Mouse (Mus musculus): ENCODE results near the gene 2510039O18Rik.

The 2510039O18Rik gene

DNA sequence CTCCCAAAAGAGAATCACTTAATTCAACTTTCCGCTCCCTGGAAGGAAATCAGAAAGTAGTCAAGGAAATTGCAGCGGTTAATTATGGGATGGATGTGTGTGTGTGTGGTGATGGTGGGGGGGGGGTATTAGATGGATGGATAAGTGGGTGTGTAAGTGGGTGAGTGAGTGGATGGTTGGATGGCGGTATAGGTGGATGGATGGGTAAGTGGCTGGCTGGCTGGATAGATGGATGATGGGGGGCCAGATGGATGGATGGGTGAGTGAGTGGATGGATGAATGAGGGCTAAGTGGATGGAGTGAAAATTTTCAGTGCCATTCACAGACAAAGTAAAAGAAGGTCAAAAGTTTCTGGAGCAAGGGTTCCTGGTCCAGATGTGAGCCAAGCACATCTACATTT, 3.7 kb upstream of the 2510039O18Rik start:
- no peak for DNase-seq (ENCODE audit: low read depth, low spot score)

DNA sequence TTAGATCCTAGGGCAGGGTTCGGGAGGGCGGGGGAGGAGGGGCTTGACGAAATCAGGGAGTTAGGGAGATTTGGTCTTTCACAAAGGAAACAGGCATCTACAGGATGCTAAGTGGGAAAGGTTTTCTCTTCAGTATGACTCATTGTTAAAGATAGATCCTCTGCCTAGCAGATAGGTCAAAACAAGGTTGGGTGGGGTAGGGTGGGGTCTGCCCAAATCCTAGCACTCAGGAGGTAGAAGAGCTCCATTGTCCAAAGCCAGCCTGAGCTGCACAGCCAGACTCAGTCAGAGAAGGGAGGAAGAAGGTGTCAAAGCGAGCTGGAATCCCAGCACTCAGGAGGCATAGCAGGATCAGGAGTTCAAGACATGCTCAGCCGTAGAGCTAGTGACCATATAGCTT, 3.2 kb upstream of the 2510039O18Rik start:
- no peak for DNase-seq (ENCODE audit: low read depth, low spot score)

DNA sequence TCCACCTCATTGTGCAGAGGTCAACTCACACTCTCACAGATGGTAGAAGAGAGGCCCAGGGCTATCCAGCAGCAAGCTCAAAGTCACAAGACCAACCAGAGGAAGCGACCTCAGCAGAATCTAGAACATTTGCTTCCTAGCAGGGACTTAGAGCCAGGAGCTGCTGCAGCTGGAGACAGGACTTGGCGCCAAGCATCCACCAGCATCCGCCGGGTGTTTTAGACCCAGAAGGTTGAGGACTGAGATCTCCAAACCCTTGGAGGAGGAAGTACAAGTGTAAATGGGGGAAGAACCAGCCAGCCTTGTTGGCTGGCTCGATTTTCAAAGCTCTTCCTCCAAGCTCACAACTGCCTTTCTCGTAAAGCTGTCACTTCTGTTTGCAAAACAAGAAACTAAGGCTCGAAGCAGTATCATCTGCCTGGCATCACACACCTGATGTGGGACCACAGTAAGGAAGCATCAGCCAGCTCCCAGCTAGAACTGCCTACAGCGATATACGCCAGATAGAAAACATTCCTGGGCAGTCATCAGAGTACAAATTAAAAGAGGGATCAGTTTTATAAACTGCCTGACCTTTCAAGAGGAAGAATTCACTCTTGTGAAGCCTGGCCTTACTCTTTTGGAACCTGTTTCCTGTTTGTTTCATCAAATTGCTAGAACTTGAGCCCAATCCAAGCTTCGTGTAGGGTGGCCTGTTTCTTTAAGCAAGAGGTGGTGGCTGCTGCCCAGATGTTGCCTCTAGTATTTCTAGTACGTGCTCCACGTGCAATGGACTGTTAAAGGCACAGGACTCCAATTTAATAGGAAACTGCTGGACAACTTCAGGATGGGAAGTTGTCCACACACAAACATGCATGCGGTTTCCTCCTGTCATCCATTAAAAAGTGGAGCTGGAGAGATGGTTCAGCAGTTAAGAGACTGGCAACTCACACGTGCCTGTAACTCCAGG, 2.3 kb upstream of the 2510039O18Rik start:
- DNase-seq (ENCODE audit: low read depth, low spot score), result no peak

DNA sequence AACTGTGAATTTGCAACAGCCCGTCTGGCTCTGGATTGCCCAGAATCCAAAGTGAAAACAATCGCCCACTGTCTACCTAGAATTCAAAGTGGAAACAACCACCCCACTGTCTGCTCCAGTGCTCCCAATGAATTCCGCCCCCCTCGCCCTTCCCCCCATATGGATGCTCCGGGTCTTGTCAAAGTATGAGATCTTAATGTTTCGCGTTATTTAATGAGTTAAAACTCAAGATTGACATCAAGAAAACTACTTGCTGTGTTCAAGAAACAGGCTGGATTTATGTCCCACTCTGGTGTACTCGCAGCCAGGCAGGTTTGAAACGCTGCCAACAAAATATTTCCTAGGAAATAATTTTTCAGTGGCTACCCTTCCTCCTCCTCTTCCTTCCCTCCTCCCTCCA, 584 bp upstream of the 2510039O18Rik start:
- DNase-seq (ENCODE audit: low read depth, low spot score), result no peak

DNA sequence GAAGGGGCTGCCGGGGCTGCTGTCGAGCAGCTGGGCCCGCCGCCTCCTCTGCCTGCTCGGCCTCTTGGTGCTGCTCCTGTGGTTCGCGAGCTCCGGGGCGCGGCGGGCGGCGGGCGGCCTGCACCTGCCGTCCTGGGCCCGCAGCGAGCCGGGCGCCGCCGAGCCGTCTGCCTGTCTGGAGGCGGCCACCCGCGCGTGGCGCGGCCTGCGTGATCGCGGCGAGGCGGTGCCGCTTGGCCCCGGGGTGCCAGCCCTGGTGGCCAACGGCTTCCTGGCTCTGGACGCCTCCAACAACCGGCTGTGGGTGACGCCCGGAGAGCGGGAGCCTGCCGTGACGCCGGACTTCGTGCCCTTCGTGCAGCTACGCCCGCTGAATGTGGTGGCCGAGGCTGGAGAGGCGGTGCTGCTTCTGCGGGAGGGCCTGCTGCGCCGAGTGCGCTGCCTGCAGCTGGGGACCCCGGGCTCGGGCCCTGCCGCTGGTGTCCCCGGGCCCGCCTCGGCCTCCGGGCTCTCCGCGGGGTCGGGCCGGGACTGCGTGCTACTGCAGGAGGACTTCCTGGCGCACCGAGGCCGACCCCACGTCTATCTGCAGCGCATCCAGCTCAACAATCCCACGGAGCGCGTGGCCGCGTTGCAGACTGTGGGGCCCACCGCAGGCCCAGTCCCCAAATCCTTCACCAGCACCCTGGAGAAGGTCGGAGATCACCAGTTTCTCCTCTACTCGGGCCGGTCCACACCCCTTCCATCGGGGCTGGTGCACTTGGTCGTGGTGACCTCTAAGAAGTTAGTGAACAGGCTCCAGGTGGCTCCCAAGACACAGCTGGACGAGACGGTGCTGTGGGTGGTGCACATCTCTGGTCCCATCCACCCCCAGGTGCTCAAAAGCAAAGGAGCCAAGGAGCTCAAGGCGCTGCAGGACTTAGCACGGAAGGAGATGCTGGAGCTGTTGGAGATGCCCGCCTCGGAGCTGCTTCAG, 638 bp downstream of the 2510039O18Rik start:
- peak; percentile 27 for DNase-seq (ENCODE audit: low read depth, low spot score)

DNA sequence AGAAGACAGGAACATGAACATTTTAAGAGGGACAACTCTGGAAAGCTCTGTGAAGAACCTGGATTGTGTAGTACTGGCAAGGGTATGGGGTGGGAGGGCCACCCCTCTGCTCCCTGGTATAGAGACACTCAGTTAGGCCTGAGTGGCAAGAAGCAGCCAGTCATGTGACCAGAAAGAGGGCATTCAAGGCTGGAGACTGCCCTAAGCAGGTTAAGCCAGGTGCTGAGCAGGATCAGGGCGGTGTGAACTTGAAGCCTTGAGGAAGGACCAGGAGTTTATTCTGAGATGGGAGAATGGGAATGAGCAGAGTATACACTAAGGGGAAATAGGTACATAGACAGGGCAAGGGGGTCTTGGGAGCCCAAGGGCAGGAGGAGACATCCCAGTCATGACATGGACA, 2.3 kb downstream of the 2510039O18Rik start:
- DNase-seq (ENCODE audit: low read depth, low spot score), result no peak

DNA sequence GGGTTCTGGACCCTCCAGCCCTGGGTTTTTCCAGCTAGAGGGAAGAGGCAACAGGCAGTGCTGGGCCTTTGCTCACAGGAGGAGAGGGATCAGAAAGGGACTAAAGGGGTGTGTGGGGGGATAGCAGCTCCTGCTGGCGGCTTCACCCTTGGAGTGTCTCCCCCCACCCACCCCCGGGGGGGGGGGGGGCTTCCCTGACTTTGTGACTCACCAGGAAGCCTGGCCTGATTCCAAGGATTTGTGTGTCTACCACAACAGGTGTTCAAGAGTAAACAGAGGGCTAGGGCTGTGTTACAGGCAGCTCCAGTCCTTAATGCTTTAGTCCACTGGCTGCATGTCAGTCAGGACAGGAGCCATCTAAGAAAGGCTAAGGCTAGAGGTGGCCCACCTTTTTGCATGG, 6.8 kb downstream of the 2510039O18Rik start:
- DNase-seq (ENCODE audit: low read depth, low spot score), result no peak

DNA sequence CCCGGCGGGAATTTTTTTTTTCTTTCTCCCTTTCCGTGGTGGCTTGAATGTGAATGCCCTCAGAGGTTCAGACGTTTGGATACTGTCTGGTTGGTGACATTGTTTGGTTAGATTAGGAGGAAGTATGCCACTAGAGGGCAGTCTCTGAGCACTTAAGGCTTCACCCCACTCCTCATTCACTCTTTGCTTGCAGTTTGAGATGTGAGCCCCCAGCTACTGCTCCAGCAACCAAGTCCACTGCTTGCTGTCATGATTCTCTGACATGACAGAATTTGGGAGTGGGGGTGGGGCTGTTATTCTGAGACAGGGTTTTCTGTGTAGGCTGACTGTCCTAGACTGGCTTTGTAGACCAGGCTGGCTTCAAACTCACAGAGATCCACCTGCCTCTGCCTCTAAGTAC, 12.9 kb downstream of the 2510039O18Rik start:
- no peak for DNase-seq (ENCODE audit: low read depth, low spot score)

DNA sequence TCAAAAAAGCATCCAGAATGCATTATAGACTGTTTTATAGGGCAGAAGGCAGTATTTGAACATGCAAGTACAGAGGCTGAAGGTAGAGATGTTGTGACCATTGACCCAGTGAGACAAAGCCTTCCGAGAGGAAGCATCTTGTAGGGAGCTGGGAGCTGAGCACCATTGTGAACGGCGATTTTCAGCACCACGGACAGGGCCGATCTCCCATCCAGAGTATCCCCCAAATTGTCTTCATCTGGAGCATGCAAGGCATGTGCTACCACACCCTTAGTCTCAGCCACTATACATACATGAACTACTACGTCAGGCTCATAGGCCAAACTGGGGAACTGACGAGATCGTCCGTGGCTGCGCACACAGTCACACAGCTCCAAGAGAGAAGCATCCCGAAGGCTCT, 16.4 kb downstream of the 2510039O18Rik start:
- DNase-seq (ENCODE audit: low read depth, low spot score), result no peak

DNA sequence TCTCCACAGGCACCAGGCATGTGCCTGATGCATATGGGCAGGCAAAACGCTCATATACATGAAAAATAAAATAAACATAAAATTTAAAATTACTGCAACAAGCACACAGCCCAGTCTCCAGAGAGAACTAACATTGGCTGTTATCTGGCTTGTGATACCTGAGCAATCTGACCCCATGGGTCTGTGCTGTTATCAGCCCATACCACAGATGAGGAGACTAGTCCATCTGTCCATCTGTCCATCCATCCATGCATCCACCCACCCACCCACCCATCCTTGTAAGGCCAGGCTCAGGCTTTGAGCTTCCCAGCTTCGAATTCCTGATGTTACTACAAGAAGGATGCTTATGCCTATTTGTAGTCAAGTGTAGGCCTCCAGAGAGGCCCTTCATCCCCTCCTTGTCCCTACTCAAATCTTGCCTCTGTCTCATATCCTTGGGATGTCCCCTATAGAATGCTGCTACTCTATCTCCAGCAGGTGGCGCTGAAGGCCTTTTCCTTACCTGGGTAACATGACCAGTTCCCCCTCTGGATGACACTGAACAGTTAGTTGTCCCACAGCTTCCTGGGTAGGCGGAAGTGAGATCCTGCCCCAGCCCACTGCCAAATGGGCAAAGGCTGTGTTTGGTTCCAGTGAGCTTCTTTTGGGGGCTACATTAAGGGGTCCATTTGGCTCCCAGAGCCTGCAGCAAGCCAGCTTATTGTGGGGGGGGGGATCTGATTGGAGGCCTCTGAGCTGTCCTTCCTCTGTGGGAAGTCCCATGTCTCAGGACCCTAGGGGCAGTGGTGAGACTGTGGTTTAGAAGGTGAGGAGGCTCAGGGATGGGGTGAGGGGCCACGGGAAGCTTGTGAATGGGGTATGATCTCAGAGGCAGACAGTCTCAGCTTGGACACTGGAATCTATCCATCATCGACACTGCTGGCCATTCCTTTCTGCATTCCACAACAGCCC, 19.5 kb downstream of the 2510039O18Rik start:
- DNase-seq (ENCODE audit: low read depth, low spot score), result peak; percentile 52

DNA sequence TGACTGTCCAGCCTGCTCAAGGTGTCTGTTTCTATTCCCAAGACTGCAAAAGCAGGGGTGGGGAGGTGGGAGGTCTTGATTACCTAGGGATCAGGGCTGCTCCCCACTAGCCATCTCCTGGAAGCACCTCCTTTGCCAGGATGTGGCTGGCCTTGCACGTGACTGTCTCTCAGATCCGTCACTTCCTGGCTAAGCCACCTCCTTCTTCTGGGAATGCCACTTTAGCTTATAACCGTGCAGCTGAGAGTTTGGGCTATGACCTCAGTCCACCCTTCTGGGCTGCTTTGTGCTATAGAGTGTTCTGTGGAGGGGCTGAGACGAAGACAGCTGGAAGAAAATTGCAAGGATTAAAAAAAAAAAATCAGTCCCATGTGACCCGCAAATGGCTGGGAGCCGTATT, 22.1 kb downstream of the 2510039O18Rik start:
- DNase-seq (ENCODE audit: low read depth, low spot score), result no peak

DNA sequence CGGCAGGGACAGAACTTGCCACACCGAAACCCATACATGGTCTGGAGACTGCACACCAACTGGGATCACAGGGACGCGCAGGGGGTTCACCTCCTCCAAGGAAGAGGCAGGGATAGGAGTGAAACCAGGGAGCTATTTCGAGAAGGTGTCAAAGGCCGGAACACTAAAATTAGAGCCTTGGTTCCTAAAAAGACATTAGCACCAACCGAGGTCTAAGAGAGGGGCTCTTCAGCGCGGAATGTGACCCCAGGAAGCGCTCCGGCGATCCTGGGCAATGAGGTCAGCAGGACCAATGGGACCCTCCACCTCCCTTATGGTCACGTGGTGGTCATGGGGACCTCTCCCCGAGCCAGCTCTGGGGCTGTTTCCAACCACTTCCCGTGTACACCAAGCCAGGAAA, 22.9 kb downstream of the 2510039O18Rik start:
- DNase-seq (ENCODE audit: low read depth, low spot score), result no peak

DNA sequence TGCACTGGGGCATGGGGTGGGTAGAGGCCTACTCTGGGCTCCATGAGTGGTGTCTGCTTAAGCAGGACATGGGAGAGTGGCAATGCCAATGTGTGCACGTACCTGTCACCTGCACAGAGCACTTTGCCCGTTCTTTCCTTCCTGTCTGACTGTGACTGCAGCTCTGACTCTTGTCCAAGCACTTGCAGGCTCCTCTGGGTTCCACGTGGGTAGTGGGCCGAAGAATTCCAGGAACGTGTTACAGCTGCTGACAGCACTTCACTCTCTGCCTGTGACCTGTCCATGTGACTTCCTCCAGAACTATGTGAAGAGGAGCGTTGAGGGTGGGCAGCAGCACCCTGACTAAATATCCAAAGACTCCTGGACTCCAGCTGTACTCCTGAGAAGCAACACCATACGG, 25.0 kb downstream of the 2510039O18Rik start:
- no peak for DNase-seq (ENCODE audit: low read depth, low spot score)

DNA sequence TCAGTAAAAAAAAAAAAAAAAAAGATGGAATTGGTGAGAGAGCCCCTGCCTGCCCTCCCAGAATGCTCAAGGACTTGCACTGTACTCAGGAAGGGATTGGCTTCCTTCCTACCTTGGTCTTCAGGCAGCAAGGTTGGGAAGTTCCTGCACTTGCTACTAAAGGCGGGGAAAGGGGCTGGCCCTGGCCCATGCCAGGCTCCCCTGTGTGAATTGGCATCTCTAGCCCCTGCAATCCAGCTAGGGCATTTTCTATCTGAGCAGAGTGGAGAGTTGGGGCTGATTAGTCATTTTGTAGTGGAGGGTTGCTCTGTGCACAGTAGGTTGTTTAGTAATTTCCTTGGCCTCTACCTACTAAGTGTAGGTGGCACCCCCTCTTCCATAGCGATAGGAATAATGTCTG, 28.1 kb downstream of the 2510039O18Rik start:
- no peak for DNase-seq (ENCODE audit: low read depth, low spot score)

DNA sequence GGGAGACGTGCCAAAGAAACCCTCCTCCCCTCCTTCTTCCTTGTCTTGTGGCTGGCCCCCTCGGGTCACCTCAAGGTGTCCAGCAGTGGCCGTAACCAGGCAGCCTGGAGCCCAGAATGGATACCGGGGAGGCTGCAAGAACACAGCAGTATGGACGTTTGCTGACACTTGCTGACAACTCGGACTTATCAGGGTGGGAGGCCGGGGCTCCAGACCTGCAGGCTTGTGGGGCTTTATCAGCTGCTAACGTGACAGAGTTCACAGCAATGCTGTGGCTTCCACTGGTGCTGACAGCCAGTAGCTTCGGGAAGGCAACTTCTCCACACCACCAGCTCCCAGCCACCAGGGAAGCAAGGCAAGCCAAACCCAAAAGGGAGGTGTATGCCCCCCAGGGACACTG, 28.6 kb downstream of the 2510039O18Rik start:
- DNase-seq (ENCODE audit: low read depth, low spot score), result no peak

DNA sequence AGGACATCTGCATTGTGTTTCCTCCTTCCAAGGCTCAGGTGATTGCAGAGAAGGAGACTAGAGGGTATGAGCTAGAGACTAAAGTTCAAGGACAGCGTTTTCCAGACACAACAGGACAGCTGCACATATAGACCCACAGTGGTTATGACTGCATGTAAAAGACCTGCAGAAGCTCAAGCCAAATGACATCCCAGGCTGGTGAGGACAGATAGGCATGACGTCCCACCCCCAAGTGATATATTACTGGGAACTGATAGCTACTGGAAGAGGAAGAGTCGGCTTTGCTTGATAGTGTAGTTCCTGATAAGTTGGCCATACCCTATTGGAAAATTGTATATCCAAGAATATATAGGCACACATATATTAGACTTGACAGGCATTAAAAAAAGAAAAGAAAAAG, 35.5 kb downstream of the 2510039O18Rik start:
- DNase-seq (ENCODE audit: low read depth, low spot score), result no peak

DNA sequence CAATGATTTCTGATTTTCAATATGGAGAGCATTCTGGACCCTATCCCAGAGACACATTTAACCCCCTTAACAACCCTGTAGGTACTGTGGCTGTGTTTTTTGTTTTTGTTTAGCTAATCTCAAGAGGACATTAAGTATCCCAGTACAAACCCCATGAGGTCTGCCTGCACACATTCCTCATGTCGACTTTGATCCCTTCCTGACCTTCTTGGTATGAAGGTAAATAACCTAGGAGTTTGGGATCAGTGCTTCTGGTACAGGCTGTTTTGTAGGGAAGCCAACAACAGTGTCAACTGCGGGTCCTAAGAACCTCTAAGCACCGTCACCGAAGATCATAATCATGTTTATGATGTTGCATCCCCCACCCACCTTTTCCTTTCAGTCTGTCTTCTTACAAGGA, 37.0 kb downstream of the 2510039O18Rik start:
- no peak for DNase-seq (ENCODE audit: low read depth, low spot score)

DNA sequence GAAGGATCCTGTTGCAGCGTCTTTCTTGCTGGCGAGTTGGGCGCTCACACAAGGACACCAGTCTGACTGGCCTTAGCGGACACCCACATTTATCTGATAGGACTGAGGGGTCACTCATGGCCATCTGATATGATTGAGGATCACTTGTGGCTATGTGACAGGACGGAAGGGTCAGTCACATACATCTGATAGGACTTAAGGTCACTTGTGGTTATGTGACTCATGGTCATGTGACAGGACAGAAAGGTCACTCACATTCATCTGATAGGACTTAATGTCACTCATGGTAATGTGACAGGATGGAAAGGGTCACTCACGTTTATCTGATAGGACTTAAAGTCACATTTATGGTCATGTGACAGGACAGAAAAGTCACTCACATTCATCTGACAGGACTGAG, 37.7 kb downstream of the 2510039O18Rik start:
- DNase-seq (ENCODE audit: low read depth, low spot score), result no peak

DNA sequence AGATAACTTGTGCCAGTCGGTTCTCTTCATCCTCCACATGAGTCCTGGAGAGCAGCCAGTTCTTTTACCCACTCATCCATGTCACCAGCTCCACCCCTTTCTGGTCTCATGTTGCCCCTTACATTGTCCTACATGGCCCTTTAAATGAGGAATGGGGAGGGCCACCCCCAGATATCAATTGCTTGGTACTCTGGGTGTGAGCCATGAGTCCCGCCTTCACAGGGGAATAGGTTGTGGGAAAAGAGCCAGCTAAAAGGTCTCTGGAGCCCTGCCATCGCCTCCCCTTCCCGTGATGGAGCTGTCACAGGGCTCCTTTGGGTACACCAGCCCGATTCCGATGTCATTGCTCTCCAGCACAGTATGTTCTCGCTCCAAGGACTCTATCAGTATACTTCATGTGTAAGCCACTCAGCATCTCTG, 38.8 kb downstream of the 2510039O18Rik start:
- DNase-seq (ENCODE audit: low read depth, low spot score), result no peak

DNA sequence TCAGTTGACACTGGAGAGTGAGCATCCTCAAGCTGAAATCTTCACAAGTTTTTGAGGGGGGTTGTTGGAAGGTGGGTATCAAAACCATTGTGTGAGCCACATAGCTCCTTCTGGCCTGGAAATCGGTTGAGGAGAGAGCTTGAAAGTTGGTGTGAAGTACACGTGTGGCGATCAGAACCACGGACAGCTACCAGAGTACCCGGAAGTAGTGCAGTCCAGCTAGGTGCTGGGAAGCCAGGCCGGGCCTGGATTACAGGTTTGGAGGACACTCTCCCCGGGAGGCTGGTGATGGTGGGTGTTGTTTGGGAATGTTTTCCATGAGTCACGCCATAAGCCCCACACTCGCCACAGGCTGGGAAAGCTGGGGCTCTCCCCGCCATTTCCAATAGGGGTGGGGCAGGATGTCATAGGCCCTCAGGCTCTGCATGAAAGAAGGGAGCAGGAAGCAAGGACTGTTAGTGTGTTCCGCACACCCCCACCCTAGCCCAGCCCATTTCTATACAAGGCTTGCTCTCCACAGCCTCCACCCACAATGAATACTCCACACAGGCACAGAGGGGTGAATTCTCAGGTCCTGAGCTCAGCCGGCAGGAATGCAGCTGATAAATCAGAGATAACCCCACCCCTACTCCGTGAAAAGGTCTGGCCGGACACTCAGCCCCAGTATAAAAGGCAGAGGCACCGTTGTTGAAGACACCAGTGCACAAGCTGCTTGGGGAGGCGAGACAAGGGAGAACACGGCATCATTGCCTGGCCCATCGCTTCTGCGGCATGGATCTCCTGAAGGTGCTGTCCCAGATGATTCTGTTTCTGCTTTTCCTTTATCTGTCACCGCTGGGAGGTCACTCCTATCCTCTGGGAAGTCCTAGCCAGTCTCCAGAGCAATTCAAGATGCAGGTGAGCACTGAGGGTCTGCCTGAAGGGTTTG, 44.8 kb downstream of the 2510039O18Rik start, which contains the start of gene Nppb:
Gene Nppb (plus strand): TSS at position 584 of the 928 bp plus-strand sequence.
- DNase-seq (ENCODE audit: low read depth, low spot score), result no peak
